Mouse (Mus musculus): Measurements from ENCODE around the gene Mxd3. TPM values are rescaled to one million over a fixed set of nuclear protein-coding genes. Genes with fewer than 3 reads are reported as not detected.

Gene Mxd3
- polyA plus RNA-seq, 1 experiment = 1.5 TPM

GRCm38 (mm10) chr13:55335701-55336100, 6.1 kb upstream of the Mxd3 start:
- no peak for DNase-seq (ENCODE audit: extremely low spot score in 1 of 2, low spot score in 1 of 2)

- no peak for DNase-seq (ENCODE audit: extremely low spot score in 1 of 2, low spot score in 1 of 2)
These were observed 2.7 kb upstream of the Mxd3 start for GRCm38 (mm10) chr13:55332331-55332730.

GRCm38 (mm10) chr13:55330567-55331400, 1.2 kb upstream of the Mxd3 start:
- DNase-seq (ENCODE audit: extremely low spot score in 1 of 2, low spot score in 1 of 2) = no peak

GRCm38 (mm10) chr13:55329109-55329682, 427 bp downstream of the Mxd3 start:
- DNase-seq (ENCODE audit: extremely low spot score in 1 of 2, low spot score in 1 of 2) = no peak

GRCm38 (mm10) chr13:55328641-55329040, 982 bp downstream of the Mxd3 start:
- no peak for DNase-seq (ENCODE audit: extremely low spot score in 1 of 2, low spot score in 1 of 2)

- no peak for DNase-seq (ENCODE audit: extremely low spot score in 1 of 2, low spot score in 1 of 2)
These were observed 1.5 kb downstream of the Mxd3 start for GRCm38 (mm10) chr13:55328171-55328570.

GRCm38 (mm10) chr13:55327633-55328032, 2.0 kb downstream of the Mxd3 start:
- peak; percentile 93 to 97 for DNase-seq (ENCODE audit: extremely low spot score in 1 of 2, low spot score in 1 of 2)

GRCm38 (mm10) chr13:55327169-55327568, 2.5 kb downstream of the Mxd3 start:
- DNase-seq (ENCODE audit: extremely low spot score in 1 of 2, low spot score in 1 of 2) = no peak

- DNase-seq (ENCODE audit: extremely low spot score in 1 of 2, low spot score in 1 of 2) = no peak
These were observed 4.0 kb downstream of the Mxd3 start for GRCm38 (mm10) chr13:55325596-55325995.

- peak in 1 of 2 experiments; percentile 71 for DNase-seq (ENCODE audit: extremely low spot score in 1 of 2, low spot score in 1 of 2)
These were observed 7.3 kb downstream of the Mxd3 start for GRCm38 (mm10) chr13:55322130-55322825.

GRCm38 (mm10) chr13:55321434-55322129, 8.0 kb downstream of the Mxd3 start, which contains the start of gene Rab24:
Gene Rab24 (minus strand): TSS chr13:55321946.
- DNase-seq (ENCODE audit: extremely low spot score in 1 of 2, low spot score in 1 of 2) = peak; percentile 62 to 85

- no peak for DNase-seq (ENCODE audit: extremely low spot score in 1 of 2, low spot score in 1 of 2)
These were observed 9.6 kb downstream of the Mxd3 start, which contains the start of gene Prelid1 for GRCm38 (mm10) chr13:55319931-55320533. Gene Prelid1 (plus strand): TSS chr13:55320500.

- DNase-seq (ENCODE audit: extremely low spot score in 1 of 2, low spot score in 1 of 2) = no peak
These were observed 11.3 kb downstream of the Mxd3 start for GRCm38 (mm10) chr13:55318351-55318750.

- DNase-seq (ENCODE audit: extremely low spot score in 1 of 2, low spot score in 1 of 2) = no peak
These were observed 14.7 kb downstream of the Mxd3 start for GRCm38 (mm10) chr13:55314891-55315412.

- no peak for DNase-seq (ENCODE audit: extremely low spot score in 1 of 2, low spot score in 1 of 2)
These were observed 16.6 kb downstream of the Mxd3 start for GRCm38 (mm10) chr13:55313051-55313450.

GRCm38 (mm10) chr13:55312028-55312630, 17.5 kb downstream of the Mxd3 start:
- DNase-seq (ENCODE audit: extremely low spot score in 1 of 2, low spot score in 1 of 2) = peak in 1 of 2 experiments; percentile 75

- DNase-seq (ENCODE audit: extremely low spot score in 1 of 2, low spot score in 1 of 2) = no peak
These were observed 28.7 kb downstream of the Mxd3 start for GRCm38 (mm10) chr13:55300913-55301312.

- no peak for DNase-seq (ENCODE audit: extremely low spot score in 1 of 2, low spot score in 1 of 2)
These were observed 32.9 kb downstream of the Mxd3 start for GRCm38 (mm10) chr13:55296760-55297159.

GRCm38 (mm10) chr13:55288854-55289253, 40.8 kb downstream of the Mxd3 start:
- DNase-seq (ENCODE audit: extremely low spot score in 1 of 2, low spot score in 1 of 2) = no peak

- no peak for DNase-seq (ENCODE audit: extremely low spot score in 1 of 2, low spot score in 1 of 2)
These were observed 52.0 kb downstream of the Mxd3 start for GRCm38 (mm10) chr13:55277646-55278045.
